Mouse (Mus musculus): ENCODE measurements at regions not wholly inside any gene's neighbourhood (a gene's known extent, or its start where the extent isn't known, plus 50 kb on each side); places are given as distances from the start of the nearest gene placed in this dataset.

- no peaks in the 10 kb centered on the region for H3K36me3 ChIP-seq (ENCODE audit: control insufficient read depth, insufficient read depth, low read length)
- no peak overlapping the region for H3K4me3 ChIP-seq (ENCODE audit: low read depth, low read length)
- H3K9me3 ChIP-seq (ENCODE audit: control insufficient read depth, low read depth, low read length) = no peaks in the 10 kb centered on the region
- no peak for ATAC-seq (ENCODE audit: insufficient number of reproducible peaks, insufficient read depth, low FRiP score, low read depth)
- WGBS = 29% methylated on average over 1 of the region's 1 CpGs
- H3K9ac ChIP-seq (replicated peaks; ENCODE audit: low read depth, low read length) = no peak overlapping the region
- H3K4me1 ChIP-seq (ENCODE audit: control insufficient read depth, insufficient read depth, low read length) = peaks cover 7% of the 10 kb centered on the region; the same call in 1 of the 2 replicates
- no peak overlapping the region for H3K27ac ChIP-seq (ENCODE audit: low read length)
- H3K27me3 ChIP-seq (ENCODE audit: control insufficient read depth, insufficient read depth, low read length) = no peaks in the 10 kb centered on the region
- no peak overlapping the region for H3K4me2 ChIP-seq (replicated peaks; ENCODE audit: low read depth, low read length)
Observed at GRCm38 (mm10) chr3:41488229-41488774, 67.2 kb upstream of the Jade1 start.

DNA sequence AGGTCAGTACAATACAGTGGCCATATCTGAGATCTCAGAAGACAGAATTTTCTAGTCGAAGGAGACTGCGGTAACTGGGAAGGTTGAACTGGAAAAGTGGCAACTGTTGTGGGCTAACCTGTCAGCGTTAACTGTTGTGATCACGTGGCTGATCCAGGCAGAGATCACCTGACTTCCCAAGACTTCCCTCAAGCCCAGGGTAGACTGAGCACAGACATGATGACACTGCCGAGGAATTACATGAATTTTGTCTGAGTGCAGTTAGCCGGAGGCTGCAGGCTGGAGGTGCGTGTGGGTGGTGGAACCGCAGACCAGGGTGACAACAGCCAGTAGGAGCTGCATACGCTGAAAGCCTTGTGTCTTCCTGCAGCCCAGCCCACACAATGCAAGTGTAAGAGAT is 70.6 kb upstream of the Jade1 start:
- no peak overlapping the region for H3K4me2 ChIP-seq (replicated peaks; ENCODE audit: low read depth, low read length)
- no peak overlapping the region for H3K4me3 ChIP-seq (ENCODE audit: low read depth, low read length)
- no peaks in the 10 kb centered on the region for H3K27me3 ChIP-seq (ENCODE audit: control insufficient read depth, insufficient read depth, low read length)
- 86% methylated on average over 9 of the region's 9 CpGs for WGBS
- no peaks in the 10 kb centered on the region for H3K36me3 ChIP-seq (ENCODE audit: control insufficient read depth, insufficient read depth, low read length)
- no peak overlapping the region for H3K9ac ChIP-seq (replicated peaks; ENCODE audit: low read depth, low read length)
- no peak for ATAC-seq (ENCODE audit: insufficient number of reproducible peaks, insufficient read depth, low FRiP score, low read depth)
- no peaks in the 10 kb centered on the region for H3K9me3 ChIP-seq (ENCODE audit: control insufficient read depth, low read depth, low read length)
- H3K27ac ChIP-seq (ENCODE audit: low read length) = no peak overlapping the region
- peaks cover 7% of the 10 kb centered on the region; the same call in 1 of the 2 replicates for H3K4me1 ChIP-seq (ENCODE audit: control insufficient read depth, insufficient read depth, low read length)

DNA sequence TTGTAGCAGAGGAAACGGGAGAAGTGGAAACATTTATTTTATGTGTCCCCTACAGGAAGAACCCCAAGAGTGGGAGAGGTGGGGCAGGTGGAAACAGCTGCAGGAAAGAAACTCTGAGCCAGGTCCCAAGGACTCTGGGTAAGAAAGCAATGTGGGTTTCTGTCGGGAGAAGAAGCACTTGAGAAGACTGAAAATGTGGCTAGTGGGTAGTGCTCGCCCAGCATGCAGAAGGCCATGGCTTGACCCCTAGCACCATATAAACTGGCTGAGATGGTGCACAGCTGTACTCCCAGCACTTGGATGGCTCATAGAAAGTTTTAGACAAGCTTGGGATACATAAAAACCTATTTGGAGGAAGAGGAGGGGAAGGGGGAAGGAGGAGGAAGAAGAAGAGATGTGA is 71.9 kb upstream of the Jade1 start:
- no peak for ATAC-seq (ENCODE audit: insufficient number of reproducible peaks, insufficient read depth, low FRiP score, low read depth)
- H3K4me2 ChIP-seq (replicated peaks; ENCODE audit: low read depth, low read length) = no peak overlapping the region
- no peaks in the 10 kb centered on the region for H3K9me3 ChIP-seq (ENCODE audit: control insufficient read depth, low read depth, low read length)

GRCm38 (mm10) chr3:41482881-41483494 is 72.5 kb upstream of the Jade1 start:
- H3K9ac ChIP-seq (replicated peaks; ENCODE audit: low read depth, low read length) = no peak overlapping the region
- peaks cover 4% of the 10 kb centered on the region; the same call in 1 of the 2 replicates for H3K4me1 ChIP-seq (ENCODE audit: control insufficient read depth, insufficient read depth, low read length)
- 38% methylated on average over 5 of the region's 5 CpGs for WGBS
- H3K36me3 ChIP-seq (ENCODE audit: control insufficient read depth, insufficient read depth, low read length) = no peaks in the 10 kb centered on the region
- H3K9me3 ChIP-seq (ENCODE audit: control insufficient read depth, low read depth, low read length) = no peaks in the 10 kb centered on the region
- ATAC-seq (ENCODE audit: insufficient number of reproducible peaks, insufficient read depth, low FRiP score, low read depth) = no peak
- H3K4me3 ChIP-seq (ENCODE audit: low read depth, low read length) = no peak overlapping the region
- no peak overlapping the region for H3K4me2 ChIP-seq (replicated peaks; ENCODE audit: low read depth, low read length)
- H3K27ac ChIP-seq (ENCODE audit: low read length) = no peak overlapping the region
- H3K27me3 ChIP-seq (ENCODE audit: control insufficient read depth, insufficient read depth, low read length) = no peaks in the 10 kb centered on the region

More for the DNA sequence above, 71.9 kb upstream of the Jade1 start:
- Histone ChIP-seq H3K4me3 (ENCODE audit: low read depth, low read length) (no peak overlapping the region), H3K9ac (replicated peaks; ENCODE audit: low read depth, low read length) (no peak overlapping the region), H3K4me1 (ENCODE audit: control insufficient read depth, insufficient read depth, low read length) (peaks cover 4% of the 10 kb centered on the region; the same call in 1 of the 2 replicates), H3K27ac (ENCODE audit: low read length) (no peak overlapping the region; the same call in 1 of the 2 replicates), H3K36me3 (ENCODE audit: control insufficient read depth, insufficient read depth, low read length) (no peaks in the 10 kb centered on the region), H3K27me3 (ENCODE audit: control insufficient read depth, insufficient read depth, low read length) (no peaks in the 10 kb centered on the region)
- WGBS = 38% methylated on average over 3 of the region's 3 CpGs

DNA sequence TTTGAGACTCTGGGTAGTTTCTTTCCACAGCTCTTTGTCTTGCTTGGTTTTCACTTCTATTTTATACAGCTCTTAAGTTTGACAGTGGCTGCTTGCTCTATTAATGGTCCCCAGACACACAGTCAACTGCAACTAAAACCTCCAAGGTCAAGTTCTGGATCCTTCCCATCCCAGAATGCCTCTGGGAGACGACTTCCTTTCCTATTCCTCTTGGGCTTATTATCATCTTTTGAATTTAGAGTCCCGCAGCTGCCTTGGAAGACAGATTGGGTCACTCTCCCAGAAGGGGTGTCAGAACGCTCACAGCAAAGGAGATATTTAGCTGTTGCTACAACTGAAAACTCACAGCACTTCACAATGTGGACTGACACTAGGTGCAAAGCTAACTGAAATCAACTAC is 75.3 kb upstream of the Jade1 start:
- Histone ChIP-seq H3K4me2 (replicated peaks; ENCODE audit: low read depth, low read length) (no peak overlapping the region), H3K4me3 (ENCODE audit: low read depth, low read length) (no peak overlapping the region), H3K9ac (replicated peaks; ENCODE audit: low read depth, low read length) (no peak overlapping the region), H3K27ac (ENCODE audit: low read length) (no peak overlapping the region), H3K27me3 (ENCODE audit: control insufficient read depth, insufficient read depth, low read length) (no peaks in the 10 kb centered on the region), H3K4me1 (ENCODE audit: control insufficient read depth, insufficient read depth, low read length) (peaks cover 4% of the 10 kb centered on the region; the same call in 1 of the 2 replicates), H3K36me3 (ENCODE audit: control insufficient read depth, insufficient read depth, low read length) (no peaks in the 10 kb centered on the region), H3K9me3 (ENCODE audit: control insufficient read depth, low read depth, low read length) (no peaks in the 10 kb centered on the region)
- 51% methylated on average over 3 of the region's 3 CpGs for WGBS
- ATAC-seq (ENCODE audit: insufficient number of reproducible peaks, insufficient read depth, low FRiP score, low read depth) = no peak

DNA sequence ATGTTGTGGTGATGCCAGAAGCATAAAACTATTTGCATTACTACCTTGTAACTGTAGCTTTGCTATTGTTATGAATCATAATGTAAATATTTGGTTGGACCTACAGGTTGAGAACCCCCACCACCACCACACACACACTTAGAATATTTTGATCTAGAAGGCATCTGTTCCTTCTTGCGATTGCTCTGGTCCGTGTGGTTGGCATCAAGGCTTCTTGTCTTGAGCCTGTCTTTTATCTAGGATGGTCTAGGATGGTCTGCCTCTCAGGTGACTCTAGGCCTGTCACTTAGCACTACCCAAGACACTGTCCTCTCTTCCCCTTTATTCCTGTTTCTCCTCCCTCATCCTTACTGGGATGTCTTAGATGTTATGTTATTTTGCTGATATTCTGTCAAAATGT is 76.6 kb upstream of the Jade1 start:
- no peak overlapping the region for H3K9ac ChIP-seq (replicated peaks; ENCODE audit: low read depth, low read length)
- no peak overlapping the region for H3K4me2 ChIP-seq (replicated peaks; ENCODE audit: low read depth, low read length)
- no peak overlapping the region for H3K4me3 ChIP-seq (ENCODE audit: low read depth, low read length)
- H3K27me3 ChIP-seq (ENCODE audit: control insufficient read depth, insufficient read depth, low read length) = no peaks in the 10 kb centered on the region
- no peak for ATAC-seq (ENCODE audit: insufficient number of reproducible peaks, insufficient read depth, low FRiP score, low read depth)
- no peaks in the 10 kb centered on the region for H3K9me3 ChIP-seq (ENCODE audit: control insufficient read depth, low read depth, low read length)
- no peaks in the 10 kb centered on the region for H3K36me3 ChIP-seq (ENCODE audit: control insufficient read depth, insufficient read depth, low read length)
- 79% methylated on average over 2 of the region's 2 CpGs for WGBS
- no peak overlapping the region for H3K27ac ChIP-seq (ENCODE audit: low read length)
- H3K4me1 ChIP-seq (ENCODE audit: control insufficient read depth, insufficient read depth, low read length) = peaks cover 4% of the 10 kb centered on the region; the same call in 1 of the 2 replicates

GRCm38 (mm10) chr3:41476516-41476915 is 79.0 kb upstream of the Jade1 start:
- Histone ChIP-seq H3K9ac (replicated peaks; ENCODE audit: low read depth, low read length) (no peak overlapping the region), H3K9me3 (ENCODE audit: control insufficient read depth, low read depth, low read length) (no peaks in the 10 kb centered on the region), H3K27ac (ENCODE audit: low read length) (no peak overlapping the region), H3K36me3 (ENCODE audit: control insufficient read depth, insufficient read depth, low read length) (no peaks in the 10 kb centered on the region), H3K4me2 (replicated peaks; ENCODE audit: low read depth, low read length) (no peak overlapping the region), H3K4me1 (ENCODE audit: control insufficient read depth, insufficient read depth, low read length) (no peaks in the 10 kb centered on the region), H3K4me3 (ENCODE audit: low read depth, low read length) (no peak overlapping the region), H3K27me3 (ENCODE audit: control insufficient read depth, insufficient read depth, low read length) (no peaks in the 10 kb centered on the region)
- ATAC-seq (ENCODE audit: insufficient number of reproducible peaks, insufficient read depth, low FRiP score, low read depth) = no peak
- WGBS = 87% methylated on average over 6 of the region's 6 CpGs

DNA sequence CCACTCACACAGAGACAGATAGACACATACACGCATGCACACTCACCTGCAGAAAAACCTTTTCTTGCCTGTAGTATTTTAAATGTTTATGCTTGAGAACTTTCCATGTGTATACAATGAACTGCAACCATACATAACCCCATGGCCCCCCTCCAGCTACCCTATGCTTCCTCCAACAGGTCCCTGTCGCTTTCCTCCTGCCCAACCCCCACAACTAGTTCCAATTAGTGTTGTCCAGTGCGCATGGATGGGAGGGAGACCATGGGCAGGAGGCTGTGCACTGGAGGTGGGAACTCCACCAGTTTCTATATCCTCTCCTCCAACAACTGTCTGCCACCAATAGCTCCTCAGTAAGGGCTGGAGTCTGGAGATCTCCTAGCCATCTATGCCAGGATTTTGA is 82.9 kb upstream of the Jade1 start:
- Histone ChIP-seq H3K9ac (replicated peaks; ENCODE audit: low read depth, low read length) (no peak overlapping the region), H3K4me3 (ENCODE audit: low read depth, low read length) (no peak overlapping the region), H3K4me2 (replicated peaks; ENCODE audit: low read depth, low read length) (no peak overlapping the region), H3K27me3 (ENCODE audit: control insufficient read depth, insufficient read depth, low read length) (no peaks in the 10 kb centered on the region), H3K27ac (ENCODE audit: low read length) (no peak overlapping the region), H3K9me3 (ENCODE audit: control insufficient read depth, low read depth, low read length) (no peaks in the 10 kb centered on the region), H3K4me1 (ENCODE audit: control insufficient read depth, insufficient read depth, low read length) (no peaks in the 10 kb centered on the region), H3K36me3 (ENCODE audit: control insufficient read depth, insufficient read depth, low read length) (no peaks in the 10 kb centered on the region)
- 85% methylated on average over 3 of the region's 3 CpGs for WGBS
- no peak for ATAC-seq (ENCODE audit: insufficient number of reproducible peaks, insufficient read depth, low FRiP score, low read depth)

DNA sequence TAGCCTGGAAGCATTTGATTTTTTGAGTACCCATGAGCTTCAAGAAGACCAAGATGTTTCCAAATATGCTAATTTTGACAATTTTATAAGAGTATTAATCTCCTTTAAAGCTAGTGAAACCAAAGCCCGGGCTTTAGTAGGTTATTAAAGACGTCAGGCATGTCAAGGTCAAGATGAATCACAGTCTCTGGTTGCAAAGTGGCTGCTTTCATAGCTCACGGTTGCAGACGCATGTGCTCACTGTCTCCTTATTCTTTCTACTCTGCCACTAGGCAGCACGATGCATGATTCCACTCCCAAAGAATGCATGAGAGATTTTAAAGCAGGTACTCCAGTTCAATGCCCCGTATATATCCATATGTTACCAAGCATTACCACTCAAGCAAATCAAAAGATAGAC is 86.4 kb upstream of the Jade1 start:
- no peaks in the 10 kb centered on the region for H3K36me3 ChIP-seq (ENCODE audit: control insufficient read depth, insufficient read depth, low read length)
- ATAC-seq (ENCODE audit: insufficient number of reproducible peaks, insufficient read depth, low FRiP score, low read depth) = no peak
- no peaks in the 10 kb centered on the region for H3K9me3 ChIP-seq (ENCODE audit: control insufficient read depth, low read depth, low read length)
- H3K9ac ChIP-seq (replicated peaks; ENCODE audit: low read depth, low read length) = no peak overlapping the region
- H3K27ac ChIP-seq (ENCODE audit: low read length) = no peak overlapping the region
- H3K4me3 ChIP-seq (ENCODE audit: low read depth, low read length) = no peak overlapping the region
- no peak overlapping the region for H3K4me2 ChIP-seq (replicated peaks; ENCODE audit: low read depth, low read length)
- 36% methylated on average over 6 of the region's 6 CpGs for WGBS
- H3K4me1 ChIP-seq (ENCODE audit: control insufficient read depth, insufficient read depth, low read length) = no peaks in the 10 kb centered on the region
- H3K27me3 ChIP-seq (ENCODE audit: control insufficient read depth, insufficient read depth, low read length) = no peaks in the 10 kb centered on the region

Measured in stomach, embryonic 14.5 days (tissue).